Comparison of ENCODE assay signal across 12 mouse cellular contexts in genomic region chr2:78961580-78961979, GRCm38 (mm10).
DNase-seq lines count a peak whose midpoint lies in the region; ATAC-seq and TF ChIP-seq lines count a peak whose summit lies in the region.
"Had no signal": no experiment of that assay in that cellular context is flagged by ENCODE, and none has a peak within 500 bp of the region (broad histone marks: within the 10 kb centered on the region; RNA-seq: fewer than 3 reads in every experiment).

No protein-coding gene starts in this region.

- no peak overlapping the region for H3K4me2 ChIP-seq in hindbrain, embryonic 14.5 days (replicated peaks)
- H3K4me2 ChIP-seq in hindbrain, embryonic 13.5 days: no peak overlapping the region
- H3K4me2 ChIP-seq in embryonic facial prominence, embryonic 12.5 days (replicated peaks): no peak overlapping the region
- H3K4me2 ChIP-seq: forebrain, embryonic 13.5 days had no signal

- DNase-seq in hindbrain, embryonic 14.5 days (ENCODE audit: low spot score): no peak
- peak; percentile 62 for DNase-seq in MEL (ENCODE audit: low read depth, low spot score)
- no peak for DNase-seq in layer of hippocampus, postnatal 14 days (ENCODE audit: low spot score in 2 of 2)
- DNase-seq in urinary bladder, postnatal 36 days (ENCODE audit: low spot score in 2 of 2): no peak
- DNase-seq in ovary, postnatal 36 days (ENCODE audit: low spot score): no peak
- DNase-seq: spleen, adult 18-20 months; thymus, adult 2 months had no signal

- no peak overlapping the region for H3K9ac ChIP-seq in hindbrain, embryonic 14.5 days
- no peak overlapping the region for H3K9ac ChIP-seq in hindbrain, embryonic 13.5 days
- peak overlapping the region; percentile 19; the same call in 1 of the 2 replicates for H3K9ac ChIP-seq in MEL (ENCODE audit: control insufficient read depth, low read depth, low read length, poor library complexity, severe bottlenecking)
- no peak overlapping the region for H3K9ac ChIP-seq in embryonic facial prominence, embryonic 12.5 days
- H3K9ac ChIP-seq: forebrain, embryonic 13.5 days had no signal

- no peak for ATAC-seq in hindbrain, embryonic 14.5 days (ENCODE audit: low FRiP score)
- no peak for ATAC-seq in hindbrain, embryonic 13.5 days (ENCODE audit: low FRiP score)
- ATAC-seq in embryonic facial prominence, embryonic 12.5 days (ENCODE audit: insufficient number of reproducible peaks, insufficient read depth, low FRiP score, low TSS enrichment): 0 out of 2 replicates have a peak, but pooled peaks have one; percentile 35
- ATAC-seq in monocyte, adult 5-6 weeks (replicated peaks; ENCODE audit: insufficient number of reproducible peaks, low FRiP score, low TSS enrichment, poor library complexity, severe bottlenecking): 0 out of 2 replicates have a peak, but pooled peaks have one; percentile 32
- ATAC-seq: forebrain, embryonic 13.5 days had no signal

- no peak overlapping the region for H3K4me3 ChIP-seq in hindbrain, embryonic 14.5 days (replicated peaks; ENCODE audit: low read length)
- H3K4me3 ChIP-seq in hindbrain, embryonic 13.5 days: no peak overlapping the region
- H3K4me3 ChIP-seq in MEL (ENCODE audit: control insufficient read depth in 1 of 2, insufficient read depth in 1 of 2, low read depth in 2 of 2, low read length in 2 of 2): peak overlapping the region; percentile 48 to 65
- no peak overlapping the region for H3K4me3 ChIP-seq in embryonic facial prominence, embryonic 12.5 days
- H3K4me3 ChIP-seq: forebrain, embryonic 13.5 days had no signal

- no peak for TF ChIP-seq CTCF in MEL (IDR thresholded peaks at IDR 0.05 in 2 of 3, conservative IDR thresholded peaks at IDR 0.05 in 1 of 3; ENCODE audit: control insufficient read depth in 1 of 3, insufficient read depth in 1 of 3, low read depth in 2 of 3, low read length in 3 of 3, poor library complexity in 1 of 3, severe bottlenecking in 1 of 3)

- 19% methylated on average over 7 of the region's 7 CpGs for WGBS in hindbrain, embryonic 14.5 days
- WGBS in hindbrain, embryonic 13.5 days: 22% methylated on average over 7 of the region's 7 CpGs
- WGBS in embryonic facial prominence, embryonic 12.5 days: 13% methylated on average over 7 of the region's 7 CpGs

- peak overlapping the region; percentile 22; the same call in 1 of the 2 replicates for H3K27ac ChIP-seq in hindbrain, embryonic 14.5 days
- no peak overlapping the region for H3K27ac ChIP-seq in hindbrain, embryonic 13.5 days
- H3K27ac ChIP-seq in MEL (ENCODE audit: control insufficient read depth, low read depth, low read length): peak overlapping the region; percentile 43
- H3K27ac ChIP-seq in embryonic facial prominence, embryonic 12.5 days: no peak overlapping the region
- H3K27ac ChIP-seq: forebrain, embryonic 13.5 days; macrophage had no signal

- TF ChIP-seq EP300 in MEL (IDR thresholded peaks at IDR 0.05; ENCODE audit: low read depth in 1 of 2, low read length in 2 of 2): peak; percentile 76 to 92

- TF ChIP-seq POLR2A in MEL (IDR thresholded peaks at IDR 0.05; ENCODE audit: control insufficient read depth in 1 of 2, insufficient read depth in 1 of 2, low read depth in 1 of 2, low read length in 2 of 2, poor library complexity in 1 of 2): no peak

- H3K79me2 ChIP-seq in MEL (ENCODE audit: control insufficient read depth, insufficient read depth, low read length, poor library complexity): no peaks in the 10 kb centered on the region

- no peaks in the 10 kb centered on the region for H3K27me3 ChIP-seq in hindbrain, embryonic 14.5 days (ENCODE audit: control insufficient read depth, insufficient read depth, low read length)
- H3K27me3 ChIP-seq in hindbrain, embryonic 13.5 days: 0 out of 2 replicates have a peak, but pooled peaks cover 3% of the 10 kb centered on the region
- no peaks in the 10 kb centered on the region for H3K27me3 ChIP-seq in MEL (ENCODE audit: control insufficient read depth in 1 of 2, insufficient read depth in 2 of 2, low read length in 2 of 2)
- H3K27me3 ChIP-seq in embryonic facial prominence, embryonic 12.5 days: no peaks in the 10 kb centered on the region
- H3K27me3 ChIP-seq: forebrain, embryonic 13.5 days had no signal

- peaks cover 15% of the 10 kb centered on the region for H3K4me1 ChIP-seq in hindbrain, embryonic 14.5 days (replicated peaks; ENCODE audit: control insufficient read depth, insufficient read depth, low read length)
- H3K4me1 ChIP-seq in hindbrain, embryonic 13.5 days (replicated peaks): peaks cover 21% of the 10 kb centered on the region
- H3K4me1 ChIP-seq in MEL (ENCODE audit: control insufficient read depth in 1 of 2, insufficient read depth in 2 of 2, low read length in 2 of 2): peaks cover 2 to 19% of the 10 kb centered on the region in 2 experiments; a peak in 3 of 4 replicates
- peaks cover 25% of the 10 kb centered on the region; the same call in 1 of the 2 replicates for H3K4me1 ChIP-seq in embryonic facial prominence, embryonic 12.5 days

- TF ChIP-seq RAD21 in MEL (IDR thresholded peaks at IDR 0.05; ENCODE audit: low read depth, low read length): no peak

- H3K9me3 ChIP-seq in hindbrain, embryonic 14.5 days (ENCODE audit: control insufficient read depth, low read length): no peaks in the 10 kb centered on the region
- no peaks in the 10 kb centered on the region for H3K9me3 ChIP-seq in hindbrain, embryonic 13.5 days
- no peaks in the 10 kb centered on the region for H3K9me3 ChIP-seq in MEL (replicated peaks; ENCODE audit: insufficient read depth, low read length)
- no peaks in the 10 kb centered on the region for H3K9me3 ChIP-seq in embryonic facial prominence, embryonic 12.5 days
- H3K9me3 ChIP-seq: forebrain, embryonic 13.5 days had no signal

- H3K36me3 ChIP-seq in hindbrain, embryonic 14.5 days (replicated peaks; ENCODE audit: control insufficient read depth, insufficient read depth): no peaks in the 10 kb centered on the region
- H3K36me3 ChIP-seq in hindbrain, embryonic 13.5 days: no peaks in the 10 kb centered on the region
- peaks cover 0 to 18% of the 10 kb centered on the region in 2 experiments; a peak in 2 of 4 replicates for H3K36me3 ChIP-seq in MEL (ENCODE audit: control insufficient read depth in 1 of 2, insufficient read depth in 2 of 2, low read length in 2 of 2)
- no peaks in the 10 kb centered on the region for H3K36me3 ChIP-seq in embryonic facial prominence, embryonic 12.5 days

TF ChIP-seq in MEL, 35 proteins besides CTCF, POLR2A, EP300 and RAD21:
- peak; percentile 20; the same call in 1 of the 2 replicates for TF ChIP-seq SMC3 (IDR thresholded peaks at IDR 0.05; ENCODE audit: low read depth, low read length)
- TF ChIP-seq RCOR1 (IDR thresholded peaks at IDR 0.05; ENCODE audit: low read depth, low read length): peak; percentile 87
- TF ChIP-seq MXI1 (IDR thresholded peaks at IDR 0.05; ENCODE audit: low read depth, low read length): peak; percentile 48; the same call in 1 of the 2 replicates
- TF ChIP-seq GATA1 (IDR thresholded peaks at IDR 0.05; ENCODE audit: low read depth, low read length): peak; percentile 77
- TF ChIP-seq MYB (IDR thresholded peaks at IDR 0.05; ENCODE audit: low read depth, low read length): peak; percentile 75
- peak; percentile 81 for TF ChIP-seq ETS1 (IDR thresholded peaks at IDR 0.05; ENCODE audit: low read depth, low read length)
- peak; percentile 73 for TF ChIP-seq TCF12 (IDR thresholded peaks at IDR 0.05; ENCODE audit: low read depth, low read length)
- TF ChIP-seq BHLHE40 (IDR thresholded peaks at IDR 0.05; ENCODE audit: borderline replicate concordance, low read depth, low read length): peak; percentile 91
- TF ChIP-seq TAL1 (IDR thresholded peaks at IDR 0.05; ENCODE audit: low read length): 0 out of 2 replicates have a peak, but pooled peaks have one; percentile 12
- TF ChIP-seq JUND (IDR thresholded peaks at IDR 0.05; ENCODE audit: low read depth, low read length): no peak
- TF ChIP-seq USF1 (IDR thresholded peaks at IDR 0.05; ENCODE audit: low read depth, low read length): no peak
- TF ChIP-seq SIN3A (IDR thresholded peaks at IDR 0.05; ENCODE audit: low read length): peak; percentile 19
- TF ChIP-seq CHD1 (IDR thresholded peaks at IDR 0.05; ENCODE audit: low read depth, low read length): no peak

Comparison
In these comparisons a context has a peak if more than half of its experiments do, and no peak if none do; other contexts are left out.
1. H3K27ac ChIP-seq: peak in hindbrain, embryonic 14.5 days (single experiment) and MEL (single experiment); none in hindbrain, embryonic 13.5 days (single experiment) and embryonic facial prominence, embryonic 12.5 days (single experiment).
2. ATAC-seq: peak in embryonic facial prominence, embryonic 12.5 days (single experiment) and monocyte, adult 5-6 weeks (single experiment); none in hindbrain, embryonic 14.5 days (single experiment) and hindbrain, embryonic 13.5 days (single experiment).
3. H3K4me3 ChIP-seq: peak in MEL (2 of 2); none in hindbrain, embryonic 14.5 days (single experiment), hindbrain, embryonic 13.5 days (single experiment) and embryonic facial prominence, embryonic 12.5 days (single experiment).